ENCODE assay signal across 16 mouse cellular contexts in the genomic region with DNA sequence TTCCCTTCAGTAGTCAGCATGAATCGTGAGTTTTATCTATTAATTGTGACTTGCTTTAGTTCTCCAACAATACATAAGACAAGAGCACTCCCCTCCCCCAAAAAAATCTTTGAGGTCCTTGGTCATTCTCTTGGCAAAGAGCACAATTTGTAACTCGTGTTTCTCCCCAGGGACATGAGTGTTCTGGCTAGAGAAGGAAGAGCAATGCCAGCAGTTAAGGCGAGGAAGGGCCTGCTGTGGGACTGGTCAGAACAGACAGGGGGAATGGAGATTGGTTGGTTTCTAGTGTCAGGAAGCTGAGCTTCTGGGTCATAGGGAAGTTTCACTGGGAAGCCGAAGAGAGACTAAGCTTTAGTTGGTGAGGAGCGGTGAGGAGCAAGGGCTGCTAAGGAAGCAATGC.
DNase-seq lines count a peak whose midpoint lies in the region; ATAC-seq and TF ChIP-seq lines count a peak whose summit lies in the region.
"Had no signal": no experiment of that assay in that cellular context is flagged by ENCODE, and none has a peak within 500 bp of the region (broad histone marks: within the 10 kb centered on the region; RNA-seq: fewer than 3 reads in every experiment).

No protein-coding gene starts in this region.

- ATAC-seq in heart, postnatal 0 days (ENCODE audit: insufficient read depth, low read depth), result peak; percentile 51; the same call in 1 of the 2 replicates
- ATAC-seq in lung, embryonic 14.5 days (ENCODE audit: insufficient read depth), result no peak
- no peak for ATAC-seq in limb, embryonic 11.5 days (ENCODE audit: insufficient number of reproducible peaks, low FRiP score, low TSS enrichment, low read depth)
- no peak for ATAC-seq in megakaryocyte, adult 5-6 weeks (ENCODE audit: poor library complexity, severe bottlenecking)
- ATAC-seq: intestine, postnatal 0 days had no signal

- H3K79me2 ChIP-seq in heart, adult 2 months (replicated peaks; ENCODE audit: control insufficient read depth, insufficient read depth, low read length), result no peaks in the 10 kb centered on the region

- no peaks in the 10 kb centered on the region for H3K27me3 ChIP-seq in heart, postnatal 0 days (ENCODE audit: control insufficient read depth, insufficient read depth, low read length)
- no peaks in the 10 kb centered on the region for H3K27me3 ChIP-seq in heart, adult 2 months (ENCODE audit: control insufficient read depth, insufficient read depth, low read length)
- no peaks in the 10 kb centered on the region for H3K27me3 ChIP-seq in lung, embryonic 14.5 days (ENCODE audit: insufficient read depth, low read length)
- H3K27me3 ChIP-seq in limb, embryonic 11.5 days (ENCODE audit: control insufficient read depth, insufficient read depth, low read length), result no peaks in the 10 kb centered on the region
- H3K27me3 ChIP-seq: embryonic facial prominence, embryonic 12.5 days; hindbrain, embryonic 15.5 days; neural tube, embryonic 13.5 days had no signal

- TF ChIP-seq CTCF in heart, postnatal 0 days (IDR thresholded peaks at IDR 0.05; ENCODE audit: low read depth), result no peak
- no peak for TF ChIP-seq CTCF in heart, adult 2 months (IDR thresholded peaks at IDR 0.05)
- TF ChIP-seq CTCF in lung, embryonic 14.5 days (IDR thresholded peaks at IDR 0.05; ENCODE audit: low read depth), result no peak

- no peak overlapping the region for H3K27ac ChIP-seq in heart, postnatal 0 days (ENCODE audit: low read depth)
- H3K27ac ChIP-seq in heart, adult 2 months, result no peak overlapping the region
- H3K27ac ChIP-seq in lung, embryonic 14.5 days (ENCODE audit: low read depth), result no peak overlapping the region
- no peak overlapping the region for H3K27ac ChIP-seq in limb, embryonic 11.5 days (replicated peaks; ENCODE audit: low read depth, low read length)
- H3K27ac ChIP-seq: embryonic facial prominence, embryonic 12.5 days; hindbrain, embryonic 15.5 days; neural tube, embryonic 13.5 days had no signal

- intact Hi-C loops in heart, adult 2 months (cut with DNase I), result no loop called here

- H3K4me3 ChIP-seq in heart, postnatal 0 days (ENCODE audit: low read depth, low read length), result no peak overlapping the region
- H3K4me3 ChIP-seq in heart, adult 2 months, result no peak overlapping the region
- H3K4me3 ChIP-seq in lung, embryonic 14.5 days (ENCODE audit: low read depth, low read length), result no peak overlapping the region
- no peak overlapping the region for H3K4me3 ChIP-seq in limb, embryonic 11.5 days (ENCODE audit: low read depth, low read length)
- H3K4me3 ChIP-seq: embryonic facial prominence, embryonic 12.5 days; hindbrain, embryonic 15.5 days; neural tube, embryonic 13.5 days had no signal

- no peaks in the 10 kb centered on the region for H3K4me1 ChIP-seq in heart, postnatal 0 days (ENCODE audit: control insufficient read depth, insufficient read depth)
- H3K4me1 ChIP-seq in heart, adult 2 months (ENCODE audit: control insufficient read depth, insufficient read depth, low read length), result no peaks in the 10 kb centered on the region
- no peaks in the 10 kb centered on the region for H3K4me1 ChIP-seq in lung, embryonic 14.5 days (ENCODE audit: insufficient read depth)
- H3K4me1 ChIP-seq in limb, embryonic 11.5 days (ENCODE audit: control insufficient read depth, insufficient read depth, low read length), result peaks cover 5% of the 10 kb centered on the region; the same call in 1 of the 2 replicates
- H3K4me1 ChIP-seq: hindbrain, embryonic 15.5 days; neural tube, embryonic 13.5 days had no signal

- no peak for TF ChIP-seq POLR2A in heart, adult 2 months (IDR thresholded peaks at IDR 0.05; ENCODE audit: insufficient read depth, low read depth, low read length)

- WGBS in heart, postnatal 0 days, result 69% methylated on average over 5 of the region's 5 CpGs
- WGBS in heart, adult 2 months, result 46% methylated on average over 5 of the region's 5 CpGs
- 64% methylated on average over 5 of the region's 5 CpGs for WGBS in lung, embryonic 14.5 days
- 80% methylated on average over 5 of the region's 5 CpGs for WGBS in limb, embryonic 11.5 days

- H3K4me2 ChIP-seq in heart, postnatal 0 days (ENCODE audit: low read depth, low read length), result no peak overlapping the region
- H3K4me2 ChIP-seq in lung, embryonic 14.5 days, result no peak overlapping the region
- no peak overlapping the region for H3K4me2 ChIP-seq in limb, embryonic 11.5 days (ENCODE audit: low read depth, severe bottlenecking)
- H3K4me2 ChIP-seq: embryonic facial prominence, embryonic 12.5 days; hindbrain, embryonic 15.5 days; neural tube, embryonic 13.5 days had no signal

- DNase-seq in heart, postnatal 0 days (ENCODE audit: low spot score), result peak; percentile 20
- no peak for DNase-seq in heart, adult 2 months
- peak; percentile 46 for DNase-seq in lung, embryonic 14.5 days
- no peak for DNase-seq in lung, postnatal 4 days
- DNase-seq in MN1 (ENCODE audit: low spot score), result peak; percentile 86
- DNase-seq in limb, embryonic 11.5 days (ENCODE audit: low spot score), result peak; percentile 16
- DNase-seq: cerebellum, adult 11 months; cerebellum, postnatal 36 days; gastrocnemius, postnatal 25 days; right cerebral cortex, postnatal 25 days had no signal

- no peak overlapping the region for H3K9ac ChIP-seq in heart, postnatal 0 days (replicated peaks; ENCODE audit: low read depth, low read length)
- no peak overlapping the region for H3K9ac ChIP-seq in heart, adult 2 months (ENCODE audit: low read depth, low read length)
- H3K9ac ChIP-seq in lung, embryonic 14.5 days, result no peak overlapping the region
- no peak overlapping the region for H3K9ac ChIP-seq in limb, embryonic 11.5 days (ENCODE audit: low read length)
- H3K9ac ChIP-seq: embryonic facial prominence, embryonic 12.5 days; hindbrain, embryonic 15.5 days; neural tube, embryonic 13.5 days had no signal

- TF ChIP-seq EP300 in heart, postnatal 0 days (IDR thresholded peaks at IDR 0.05; ENCODE audit: low read depth), result no peak
- TF ChIP-seq EP300 in heart, adult 2 months (IDR thresholded peaks at IDR 0.05; ENCODE audit: insufficient read depth, low read depth, low read length), result no peak

- no peaks in the 10 kb centered on the region for H3K9me3 ChIP-seq in heart, postnatal 0 days (replicated peaks; ENCODE audit: control insufficient read depth, low read length)
- H3K9me3 ChIP-seq in lung, embryonic 14.5 days (ENCODE audit: low read depth, low read length), result no peaks in the 10 kb centered on the region
- peaks cover 3% of the 10 kb centered on the region; the same call in 1 of the 2 replicates for H3K9me3 ChIP-seq in limb, embryonic 11.5 days (ENCODE audit: control insufficient read depth, low read length)
- H3K9me3 ChIP-seq: embryonic facial prominence, embryonic 12.5 days; hindbrain, embryonic 15.5 days had no signal

- H3K36me3 ChIP-seq in heart, postnatal 0 days (replicated peaks; ENCODE audit: control insufficient read depth, insufficient read depth, low read length), result no peaks in the 10 kb centered on the region
- H3K36me3 ChIP-seq in heart, adult 2 months (ENCODE audit: control insufficient read depth, insufficient read depth, low read length), result no peaks in the 10 kb centered on the region
- no peaks in the 10 kb centered on the region for H3K36me3 ChIP-seq in lung, embryonic 14.5 days (ENCODE audit: insufficient read depth)
- H3K36me3 ChIP-seq in limb, embryonic 11.5 days (ENCODE audit: control insufficient read depth, insufficient read depth, low read length), result no peaks in the 10 kb centered on the region
- H3K36me3 ChIP-seq: embryonic facial prominence, embryonic 12.5 days; G1E; hindbrain, embryonic 15.5 days; neural tube, embryonic 13.5 days had no signal

Comparison
In these comparisons a context has a peak if more than half of its experiments do, and no peak if none do; other contexts are left out.
1. DNase-seq: peak in heart, postnatal 0 days (single experiment), lung, embryonic 14.5 days (single experiment), MN1 (single experiment) and limb, embryonic 11.5 days (single experiment); none in heart, adult 2 months (0 of 2) and lung, postnatal 4 days (0 of 2).